Mouse (Mus musculus): ENCODE data around the gene Slc16a1. TPM values are rescaled to one million over a fixed set of nuclear protein-coding genes. Genes with fewer than 3 reads are reported as not detected.
A peak's percentile ranks its signal among the peaks of the same experiment; 100 is the strongest.
"Not testable (repeated sequence)": the region's sequence is repeated elsewhere in the genome, so short reads cannot be mapped to it uniquely, and the experiment has no call there.

Slc16a1 gene
- total RNA-seq, 1 experiment from 2014 or later, result 104 TPM

GRCm38 (mm10) chr3:104674329-104675220, 36.1 kb downstream of the Slc16a1 start:
- peak; percentile 70 for DNase-seq

DNA sequence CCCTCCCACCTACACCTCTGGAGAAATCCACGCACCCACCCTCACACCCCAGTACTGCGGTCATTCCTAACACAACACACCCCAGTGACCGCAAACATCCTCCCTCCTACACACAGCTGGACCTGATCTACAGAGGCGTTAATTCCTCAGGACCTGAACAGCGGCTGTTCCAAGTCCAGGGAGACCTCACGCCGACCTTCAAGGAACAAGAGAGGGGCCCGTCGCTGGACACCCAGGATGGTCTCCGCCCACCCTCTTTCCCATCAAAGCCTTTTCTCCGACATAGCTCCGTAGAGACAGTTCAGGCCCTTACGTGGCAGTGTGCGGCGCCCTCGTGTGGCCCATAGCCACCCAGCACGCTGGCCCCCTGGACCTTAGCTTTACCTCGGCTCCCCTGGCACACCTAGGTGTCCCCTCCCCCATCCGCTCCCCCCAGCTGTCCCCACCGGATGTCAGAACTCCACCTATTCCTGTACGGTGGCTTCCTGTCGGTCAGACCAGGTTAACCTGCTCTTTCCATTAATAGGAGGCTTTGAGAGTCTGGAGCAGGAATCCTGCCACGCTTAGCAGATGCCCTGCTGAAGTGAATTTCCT, 36.9 kb downstream of the Slc16a1 start:
- peak; percentile 87 for DNase-seq

GRCm38 (mm10) chr3:104677781-104678180, 39.3 kb downstream of the Slc16a1 start:
- no peak for DNase-seq

- no peak for DNase-seq
Observed at GRCm38 (mm10) chr3:104678826-104679225, 40.4 kb downstream of the Slc16a1 start.

DNA sequence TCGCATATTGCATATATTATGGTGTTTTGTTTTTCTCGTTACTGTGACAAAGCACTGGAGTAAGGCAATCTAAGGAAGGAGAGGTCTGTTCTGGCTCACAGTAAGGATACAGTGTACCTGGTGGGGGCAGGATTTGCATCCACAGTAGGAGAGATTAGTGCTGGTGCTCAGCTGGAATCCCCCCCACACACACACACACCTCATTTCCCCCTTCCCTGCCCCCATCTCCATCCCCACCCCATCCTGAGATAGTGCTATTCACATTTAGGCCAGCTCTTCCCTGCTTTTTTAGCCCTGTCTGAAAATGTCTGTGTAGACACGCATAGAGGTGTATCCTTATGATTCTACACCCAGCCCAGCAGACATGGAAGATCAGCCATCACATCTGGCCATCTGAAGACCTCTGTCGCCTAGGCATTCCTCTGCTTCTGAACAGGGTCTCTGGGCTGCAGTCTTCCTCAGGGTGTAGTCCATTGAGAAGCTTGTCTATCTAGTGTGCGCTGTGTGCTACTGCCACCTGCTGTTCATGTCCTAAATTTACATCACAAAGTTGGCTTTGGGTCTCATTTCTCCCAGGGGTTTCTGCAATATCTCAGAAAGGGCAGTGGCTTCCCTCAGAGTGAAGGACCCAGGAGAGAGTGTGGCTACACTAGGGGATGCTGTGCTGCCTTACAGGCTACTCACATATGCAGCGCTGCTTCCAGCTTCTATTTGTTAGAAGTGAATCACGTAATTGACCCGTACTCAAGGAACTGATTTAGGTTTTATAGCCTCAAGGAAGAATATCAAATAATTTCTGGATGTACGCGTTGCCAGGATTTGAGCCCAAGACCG, 44.4 kb downstream of the Slc16a1 start:
- DNase-seq, result peak; percentile 65

DNA sequence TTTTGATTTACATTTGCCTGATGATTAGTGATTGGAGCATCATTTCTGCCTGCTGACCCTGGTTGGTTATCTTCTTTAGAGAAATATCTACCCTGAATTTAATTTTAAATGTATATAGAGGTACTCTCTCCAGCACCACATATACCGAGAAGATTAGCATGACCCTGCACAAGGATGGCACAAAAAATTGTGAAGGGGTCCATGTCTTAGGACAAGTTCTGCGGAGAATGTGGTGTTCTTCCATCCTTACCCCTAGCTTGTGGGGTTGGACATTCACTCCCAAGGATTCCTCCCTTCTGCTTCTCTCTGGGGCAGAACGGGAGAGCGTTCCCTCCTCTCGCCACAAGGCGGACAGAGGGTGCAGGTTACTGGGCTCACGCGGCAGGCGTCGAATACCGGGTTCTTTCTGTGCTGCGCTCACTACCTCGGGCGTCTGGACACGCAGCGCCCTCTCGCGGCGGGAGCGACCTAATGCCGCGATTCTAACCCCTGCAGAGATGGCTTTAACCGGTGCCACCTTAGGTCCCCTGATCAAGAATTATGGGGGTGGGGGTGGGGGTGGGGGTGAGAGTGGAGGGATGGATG, 62.4 kb downstream of the Slc16a1 start:
- DNase-seq, result peak; percentile 93

GRCm38 (mm10) chr3:104701761-104702160, 63.3 kb downstream of the Slc16a1 start:
- no peak for DNase-seq

DNA sequence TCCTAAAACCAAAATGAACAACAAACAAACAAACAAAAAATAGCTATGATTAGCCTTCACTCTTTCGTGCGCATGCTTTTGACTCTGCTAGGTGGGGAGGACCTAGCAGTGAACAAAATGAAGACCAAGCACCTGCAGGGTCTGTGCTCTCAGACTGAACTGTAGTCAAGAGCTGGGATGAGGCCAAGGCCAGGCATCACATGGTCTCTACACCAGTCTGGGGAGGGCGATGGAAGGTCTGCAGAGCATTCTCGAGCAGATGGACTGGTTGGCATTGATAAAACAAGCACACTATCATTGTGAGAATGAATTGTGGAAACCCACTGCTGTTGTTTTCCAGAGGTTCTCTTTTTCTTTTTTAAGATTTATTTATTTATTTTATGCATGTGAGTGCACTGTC, 65.5 kb downstream of the Slc16a1 start:
- DNase-seq, result no peak

GRCm38 (mm10) chr3:104706446-104706845, 68.0 kb downstream of the Slc16a1 start:
- DNase-seq, result no peak

- DNase-seq, result peak; percentile 60
Observed at GRCm38 (mm10) chr3:104706951-104707771, 68.7 kb downstream of the Slc16a1 start.

DNA sequence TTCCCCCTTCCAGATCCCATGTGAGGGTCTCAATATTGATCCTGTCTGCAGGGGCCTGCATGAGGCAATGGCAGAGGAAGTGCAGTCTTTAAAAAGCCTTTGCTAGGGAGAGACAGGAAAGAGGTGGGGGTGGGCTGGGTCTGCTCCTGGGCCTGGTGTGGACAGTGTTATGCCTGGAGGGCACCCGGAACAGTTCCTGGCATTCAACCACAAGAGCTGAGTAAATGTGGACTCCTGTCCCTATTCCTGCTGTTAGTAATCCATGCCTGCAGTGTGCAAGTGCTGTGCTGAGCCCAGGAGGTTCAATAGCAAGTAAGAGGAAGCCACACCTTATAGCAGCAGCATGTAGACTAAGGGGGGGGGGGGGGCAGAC, 69.3 kb downstream of the Slc16a1 start:
- not testable (repeated sequence) for DNase-seq

Other genes with a start within 250 kb of the Slc16a1 start
- 17.4 and 19.0 TPM in 2 replicates for gene Lrig2, start 126.8 kb upstream of the Slc16a1 start, total RNA-seq (2021)
- 5.7 and 10.0 TPM in 2 replicates for gene Ppm1j, start 142.4 kb downstream of the Slc16a1 start, total RNA-seq (2021)
- 0.90 and 1.9 TPM in 2 replicates for gene Fam19a3, start 143.2 kb downstream of the Slc16a1 start, total RNA-seq (2021)
- 136 and 141 TPM in 2 replicates for gene Rhoc, start 149.7 kb downstream of the Slc16a1 start, total RNA-seq (2021)
- 17.8 and 18.4 TPM in 2 replicates for gene Mov10, start 179.9 kb downstream of the Slc16a1 start, total RNA-seq (2021)
- 38.6 and 42.0 TPM in 2 replicates for gene St7l, start 225.3 kb downstream of the Slc16a1 start, total RNA-seq (2021)
- 101 and 105 TPM in 2 replicates for gene Capza1, start 225.8 kb downstream of the Slc16a1 start, total RNA-seq (2021)